Mouse (Mus musculus): ENCODE data around the gene Sulf2. TPM values are rescaled to one million over a fixed set of nuclear protein-coding genes. Genes with fewer than 3 reads are reported as not detected.
"Not testable (repeated sequence)": the region's sequence is repeated elsewhere in the genome, so short reads cannot be mapped to it uniquely, and the experiment has no call there.

The Sulf2 gene
- polyA plus RNA-seq, 1 experiment from 2014 or later: 235 TPM

DNA sequence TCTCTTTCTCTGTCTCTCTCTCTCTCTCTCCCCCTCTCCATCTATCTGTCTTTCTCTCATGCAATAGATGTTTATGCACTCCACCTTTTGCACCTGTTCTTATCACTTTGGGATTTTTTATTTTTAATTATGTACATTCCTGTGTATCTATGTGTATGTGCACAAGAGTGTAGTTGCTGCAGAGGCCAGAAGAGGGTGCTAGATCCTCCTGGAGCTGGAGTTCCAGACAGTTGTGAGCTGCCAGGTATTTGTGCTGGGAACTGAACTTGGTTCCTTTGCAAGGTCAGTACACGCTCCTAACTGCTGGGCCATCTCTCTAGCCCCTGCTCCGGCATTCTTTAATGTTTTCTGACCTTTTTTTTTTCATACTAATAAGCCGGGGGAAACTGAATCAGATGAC is 38.0 kb upstream of the Sulf2 start:
- Histone ChIP-seq H3K36me3 (ENCODE audit: control insufficient read depth, insufficient read depth, low read length) (no peaks in the 10 kb centered on the region), H3K4me3 (ENCODE audit: low read depth, low read length) (no peak overlapping the region), H3K27me3 (ENCODE audit: control insufficient read depth, insufficient read depth, low read length) (no peaks in the 10 kb centered on the region), H3K9ac (replicated peaks; ENCODE audit: low read depth, low read length) (no peak overlapping the region), H3K9me3 (ENCODE audit: control insufficient read depth, low read depth, low read length) (no peaks in the 10 kb centered on the region), H3K27ac (ENCODE audit: low read length) (no peak overlapping the region), H3K4me1 (ENCODE audit: control insufficient read depth, insufficient read depth, low read length) (0 out of 2 replicates have a peak, but pooled peaks cover 4% of the 10 kb centered on the region), H3K4me2 (replicated peaks; ENCODE audit: low read depth, low read length) (no peak overlapping the region)
- 86% methylated on average over 3 of the region's 3 CpGs for WGBS
- no peak for ATAC-seq (ENCODE audit: insufficient number of reproducible peaks, insufficient read depth, low FRiP score, low read depth)

DNA sequence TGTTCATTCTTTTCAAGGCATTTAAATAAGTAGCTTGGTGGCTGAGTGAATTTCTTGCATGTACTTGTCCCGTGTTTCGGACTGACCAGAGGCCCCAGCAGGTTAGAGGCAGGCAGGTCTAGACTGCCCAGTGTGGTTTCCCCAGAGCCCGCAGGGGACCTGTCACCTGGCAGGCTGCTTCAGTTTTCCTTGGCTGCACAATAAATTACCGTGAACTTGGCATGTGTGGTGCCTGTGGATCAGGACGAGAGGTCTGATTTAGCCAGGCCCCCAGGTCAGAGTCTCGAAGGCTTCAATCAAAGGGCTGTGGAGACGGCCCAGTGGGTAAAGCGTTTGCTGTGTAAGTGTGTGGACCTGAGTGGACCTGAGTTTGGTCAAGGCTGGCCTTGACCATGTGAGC is 35.4 kb upstream of the Sulf2 start:
- H3K36me3 ChIP-seq (ENCODE audit: control insufficient read depth, insufficient read depth, low read length): no peaks in the 10 kb centered on the region
- H3K27ac ChIP-seq (ENCODE audit: low read length): no peak overlapping the region
- H3K4me1 ChIP-seq (ENCODE audit: control insufficient read depth, insufficient read depth, low read length): peaks cover 14% of the 10 kb centered on the region
- H3K9me3 ChIP-seq (ENCODE audit: control insufficient read depth, low read depth, low read length): no peaks in the 10 kb centered on the region
- no peak for ATAC-seq (ENCODE audit: insufficient number of reproducible peaks, insufficient read depth, low FRiP score, low read depth)
- WGBS: 72% methylated on average over 8 of the region's 8 CpGs
- H3K9ac ChIP-seq (replicated peaks; ENCODE audit: low read depth, low read length): no peak overlapping the region
- H3K27me3 ChIP-seq (ENCODE audit: control insufficient read depth, insufficient read depth, low read length): no peaks in the 10 kb centered on the region
- H3K4me2 ChIP-seq (replicated peaks; ENCODE audit: low read depth, low read length): no peak overlapping the region
- H3K4me3 ChIP-seq (ENCODE audit: low read depth, low read length): no peak overlapping the region

DNA sequence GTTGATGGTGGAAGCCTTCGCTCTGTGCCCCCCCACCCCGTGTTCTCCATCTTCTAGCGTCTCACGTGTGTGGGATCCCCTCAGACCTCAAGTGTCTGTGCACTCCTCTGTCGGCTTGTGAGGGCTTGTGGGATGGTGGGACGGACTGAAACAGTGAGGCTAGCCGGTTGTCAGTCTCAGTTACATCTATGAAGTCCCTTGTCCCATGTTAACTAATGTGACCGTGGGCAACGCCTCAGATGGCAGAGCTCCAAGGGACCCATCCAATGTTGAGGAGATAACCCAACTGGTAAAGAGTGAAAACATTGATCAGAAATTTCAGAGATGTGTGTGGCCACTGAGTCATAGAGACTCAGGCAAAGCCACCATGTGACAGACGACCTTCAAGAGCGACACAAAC is 33.7 kb upstream of the Sulf2 start:
- Histone ChIP-seq H3K36me3 (ENCODE audit: control insufficient read depth, insufficient read depth, low read length) (no peaks in the 10 kb centered on the region), H3K9ac (replicated peaks; ENCODE audit: low read depth, low read length) (no peak overlapping the region), H3K27me3 (ENCODE audit: control insufficient read depth, insufficient read depth, low read length) (no peaks in the 10 kb centered on the region), H3K27ac (ENCODE audit: low read length) (no peak overlapping the region), H3K4me3 (ENCODE audit: low read depth, low read length) (no peak overlapping the region), H3K9me3 (ENCODE audit: control insufficient read depth, low read depth, low read length) (no peaks in the 10 kb centered on the region), H3K4me2 (replicated peaks; ENCODE audit: low read depth, low read length) (no peak overlapping the region), H3K4me1 (ENCODE audit: control insufficient read depth, insufficient read depth, low read length) (peaks cover 14% of the 10 kb centered on the region)
- ATAC-seq (ENCODE audit: insufficient number of reproducible peaks, insufficient read depth, low FRiP score, low read depth): no peak
- 94% methylated on average over 11 of the region's 11 CpGs for whole genome bisulfite sequencing

DNA sequence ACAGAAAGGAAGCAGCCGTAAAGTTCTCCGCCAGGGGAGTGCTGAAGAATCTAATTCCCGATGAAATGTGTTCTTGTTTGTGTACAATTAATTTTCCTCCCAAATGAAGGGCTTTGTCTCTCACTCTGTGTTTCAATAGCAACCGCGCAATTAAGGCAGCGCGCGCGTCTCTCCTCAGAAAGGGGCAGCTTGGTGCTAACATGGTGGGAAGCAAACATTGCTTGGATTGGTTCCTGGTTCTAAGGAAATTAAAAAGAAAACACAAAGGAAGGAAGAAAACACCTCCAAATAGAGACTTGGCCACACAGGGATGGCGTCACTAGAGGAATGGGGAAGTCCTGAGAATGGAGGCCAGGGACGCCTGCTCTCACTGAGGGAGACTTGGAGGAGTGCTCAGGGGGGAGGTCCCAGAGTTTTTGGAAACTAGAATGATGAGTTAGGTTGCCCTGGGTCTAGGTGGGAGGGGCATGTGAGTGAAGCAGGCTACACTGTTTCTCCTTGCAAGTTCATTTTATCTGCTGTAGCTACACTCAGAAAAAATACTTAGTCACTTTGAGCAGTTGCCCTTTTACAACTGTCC is 32.5 kb upstream of the Sulf2 start:
- ATAC-seq (ENCODE audit: insufficient number of reproducible peaks, insufficient read depth, low FRiP score, low read depth): not testable (repeated sequence)

DNA sequence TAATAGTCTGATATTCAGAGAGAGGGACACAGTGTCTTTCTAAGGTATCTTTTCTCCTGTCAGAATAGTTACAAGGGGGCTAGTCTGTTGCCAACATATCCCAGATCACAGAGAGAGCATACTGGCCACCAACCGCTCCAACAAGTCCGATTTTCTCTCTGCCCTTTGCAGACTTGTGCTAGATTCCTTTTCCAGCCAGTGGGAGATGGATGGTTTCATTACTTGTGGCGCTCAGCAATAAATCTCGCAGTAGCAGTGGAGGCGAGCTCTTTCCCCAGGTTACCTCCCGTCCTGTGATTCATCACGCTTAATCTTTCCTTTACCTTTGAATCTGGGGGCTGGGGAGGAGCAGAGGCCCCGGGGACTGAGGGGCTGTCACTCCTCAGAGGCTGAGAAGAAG is 31.9 kb upstream of the Sulf2 start:
- not testable (repeated sequence) for H3K4me2 ChIP-seq (replicated peaks; ENCODE audit: low read depth, low read length); H3K36me3 ChIP-seq (ENCODE audit: control insufficient read depth, insufficient read depth, low read length); H3K4me3 ChIP-seq (ENCODE audit: low read depth, low read length); H3K9ac ChIP-seq (replicated peaks; ENCODE audit: low read depth, low read length); ATAC-seq (ENCODE audit: insufficient number of reproducible peaks, insufficient read depth, low FRiP score, low read depth); H3K9me3 ChIP-seq (ENCODE audit: control insufficient read depth, low read depth, low read length); H3K27me3 ChIP-seq (ENCODE audit: control insufficient read depth, insufficient read depth, low read length)
- 16% methylated on average over 7 of the region's 8 CpGs for WGBS
- H3K4me1 ChIP-seq (ENCODE audit: control insufficient read depth, insufficient read depth, low read length): peaks cover 14% of the 10 kb centered on the region
- peak overlapping the region; percentile 64; the same call in 1 of the 2 replicates for H3K27ac ChIP-seq (ENCODE audit: low read length)

More for the DNA sequence above, 32.5 kb upstream of the Sulf2 start:
- not testable (repeated sequence) for H3K36me3 ChIP-seq (ENCODE audit: control insufficient read depth, insufficient read depth, low read length); H3K4me2 ChIP-seq (replicated peaks; ENCODE audit: low read depth, low read length); H3K4me3 ChIP-seq (ENCODE audit: low read depth, low read length); H3K9me3 ChIP-seq (ENCODE audit: control insufficient read depth, low read depth, low read length); H3K27me3 ChIP-seq (ENCODE audit: control insufficient read depth, insufficient read depth, low read length); H3K9ac ChIP-seq (replicated peaks; ENCODE audit: low read depth, low read length); H3K27ac ChIP-seq (ENCODE audit: low read length)
- WGBS: 47% methylated on average over 8 of the region's 11 CpGs
- H3K4me1 ChIP-seq (ENCODE audit: control insufficient read depth, insufficient read depth, low read length): peaks cover 14% of the 10 kb centered on the region

DNA sequence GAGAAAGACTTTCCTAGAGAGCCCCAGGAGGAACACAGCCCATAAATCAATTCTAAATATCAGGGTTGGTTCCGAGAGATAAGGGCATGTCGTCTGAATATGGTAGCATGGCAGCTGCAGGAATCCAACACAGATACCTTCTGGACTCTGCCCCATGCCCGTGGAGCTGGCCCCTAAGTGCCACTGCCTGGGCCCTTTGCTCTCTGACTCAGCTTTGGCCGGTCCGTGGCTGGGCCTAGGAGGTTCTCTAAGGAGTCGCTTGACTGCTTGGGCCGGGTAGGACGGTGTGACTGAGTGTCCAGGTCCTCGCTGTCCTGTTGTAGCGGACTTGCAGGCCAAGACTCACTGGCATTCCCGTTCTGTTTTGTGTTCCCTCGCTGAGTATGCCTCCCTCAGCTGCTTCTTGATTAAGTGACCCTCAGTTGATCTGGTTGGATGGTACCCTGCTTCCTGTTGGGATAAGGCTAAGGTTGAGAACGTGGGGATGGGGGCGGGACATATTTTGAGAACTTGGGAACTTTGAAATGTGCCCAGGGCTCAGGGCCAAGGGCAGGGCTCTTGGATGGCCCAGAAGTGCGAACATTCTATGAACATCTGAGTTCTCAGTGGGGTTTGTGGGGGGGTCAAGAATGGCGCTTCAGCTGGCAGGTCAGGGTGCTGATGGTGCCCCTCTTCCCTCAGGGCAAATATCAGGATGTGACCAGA is 30.9 kb upstream of the Sulf2 start:
- H3K36me3 ChIP-seq (ENCODE audit: control insufficient read depth, insufficient read depth, low read length): no peaks in the 10 kb centered on the region
- H3K9me3 ChIP-seq (ENCODE audit: control insufficient read depth, low read depth, low read length): no peaks in the 10 kb centered on the region
- H3K4me2 ChIP-seq (replicated peaks; ENCODE audit: low read depth, low read length): no peak overlapping the region
- H3K9ac ChIP-seq (replicated peaks; ENCODE audit: low read depth, low read length): no peak overlapping the region
- H3K27me3 ChIP-seq (ENCODE audit: control insufficient read depth, insufficient read depth, low read length): no peaks in the 10 kb centered on the region
- 68% methylated on average over 16 of the region's 16 CpGs for WGBS
- peak overlapping the region; percentile 64; the same call in 1 of the 2 replicates for H3K27ac ChIP-seq (ENCODE audit: low read length)
- H3K4me3 ChIP-seq (ENCODE audit: low read depth, low read length): no peak overlapping the region
- H3K4me1 ChIP-seq (ENCODE audit: control insufficient read depth, insufficient read depth, low read length): peaks cover 14% of the 10 kb centered on the region
- ATAC-seq (ENCODE audit: insufficient number of reproducible peaks, insufficient read depth, low FRiP score, low read depth): no peak

DNA sequence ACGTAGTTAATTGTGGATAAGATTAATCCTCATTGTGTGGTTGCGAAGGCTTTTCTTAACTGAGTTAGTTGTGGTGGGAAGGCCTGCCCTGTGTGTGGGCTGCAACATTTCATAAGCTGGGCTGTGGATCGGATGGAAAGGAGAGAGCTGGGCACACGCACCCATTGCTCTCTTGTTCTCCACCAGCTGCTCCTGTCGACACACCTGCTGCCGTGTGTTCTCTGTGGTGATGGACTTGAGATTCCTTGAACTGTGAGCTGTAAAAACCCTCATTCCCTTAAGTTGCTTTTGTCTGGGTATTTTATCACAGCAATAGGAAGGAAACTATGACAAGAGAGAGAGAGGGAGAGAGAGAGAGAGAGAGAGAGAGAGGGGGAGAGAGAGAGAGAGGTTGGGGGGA is 30.3 kb upstream of the Sulf2 start:
- ATAC-seq (ENCODE audit: insufficient number of reproducible peaks, insufficient read depth, low FRiP score, low read depth): no peak
- WGBS: 81% methylated on average over 6 of the region's 6 CpGs
- Histone ChIP-seq H3K4me3 (ENCODE audit: low read depth, low read length) (no peak overlapping the region), H3K36me3 (ENCODE audit: control insufficient read depth, insufficient read depth, low read length) (no peaks in the 10 kb centered on the region), H3K27me3 (ENCODE audit: control insufficient read depth, insufficient read depth, low read length) (no peaks in the 10 kb centered on the region), H3K9ac (replicated peaks; ENCODE audit: low read depth, low read length) (no peak overlapping the region), H3K4me2 (replicated peaks; ENCODE audit: low read depth, low read length) (no peak overlapping the region), H3K27ac (ENCODE audit: low read length) (no peak overlapping the region), H3K9me3 (ENCODE audit: control insufficient read depth, low read depth, low read length) (no peaks in the 10 kb centered on the region), H3K4me1 (ENCODE audit: control insufficient read depth, insufficient read depth, low read length) (peaks cover 20% of the 10 kb centered on the region)

DNA sequence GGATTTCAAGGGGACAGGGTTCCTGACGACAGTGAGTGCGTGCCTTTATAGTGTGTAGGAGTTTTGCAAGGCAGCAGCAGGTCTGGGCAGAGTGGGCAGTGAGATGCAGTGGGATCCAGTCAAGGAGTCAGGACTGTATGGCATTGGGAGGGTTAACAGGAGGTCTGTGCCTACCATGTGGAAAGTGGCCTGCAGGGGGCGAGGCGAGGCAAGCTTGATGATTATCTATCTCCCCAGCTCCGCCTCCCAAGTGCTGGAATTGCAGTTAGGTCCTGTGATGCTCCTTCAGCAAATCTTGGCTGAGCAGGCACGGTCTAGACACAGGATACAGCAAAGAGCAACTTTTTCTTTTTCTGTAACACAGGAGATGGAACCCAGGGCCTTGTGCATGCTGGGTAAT is 29.0 kb upstream of the Sulf2 start:
- H3K4me1 ChIP-seq (ENCODE audit: control insufficient read depth, insufficient read depth, low read length): peaks cover 33% of the 10 kb centered on the region
- H3K36me3 ChIP-seq (ENCODE audit: control insufficient read depth, insufficient read depth, low read length): no peaks in the 10 kb centered on the region
- no peak for ATAC-seq (ENCODE audit: insufficient number of reproducible peaks, insufficient read depth, low FRiP score, low read depth)
- no peak overlapping the region for H3K9ac ChIP-seq (replicated peaks; ENCODE audit: low read depth, low read length)
- no peak overlapping the region for H3K27ac ChIP-seq (ENCODE audit: low read length)
- no peaks in the 10 kb centered on the region for H3K27me3 ChIP-seq (ENCODE audit: control insufficient read depth, insufficient read depth, low read length)
- H3K9me3 ChIP-seq (ENCODE audit: control insufficient read depth, low read depth, low read length): no peaks in the 10 kb centered on the region
- H3K4me3 ChIP-seq (ENCODE audit: low read depth, low read length): no peak overlapping the region
- WGBS: 63% methylated on average over 6 of the region's 6 CpGs
- no peak overlapping the region for H3K4me2 ChIP-seq (replicated peaks; ENCODE audit: low read depth, low read length)

Measured in stomach, embryonic 14.5 days (tissue).